Mouse (Mus musculus) lung, postnatal 4 days (tissue): ENCODE data around the gene Abcc3.

Experiments used
- DNase-seq, 2 experiments: peaks; one replicate each; pipeline ENCODE4 v3.0.0; 2021

Abcc3 gene

DNA sequence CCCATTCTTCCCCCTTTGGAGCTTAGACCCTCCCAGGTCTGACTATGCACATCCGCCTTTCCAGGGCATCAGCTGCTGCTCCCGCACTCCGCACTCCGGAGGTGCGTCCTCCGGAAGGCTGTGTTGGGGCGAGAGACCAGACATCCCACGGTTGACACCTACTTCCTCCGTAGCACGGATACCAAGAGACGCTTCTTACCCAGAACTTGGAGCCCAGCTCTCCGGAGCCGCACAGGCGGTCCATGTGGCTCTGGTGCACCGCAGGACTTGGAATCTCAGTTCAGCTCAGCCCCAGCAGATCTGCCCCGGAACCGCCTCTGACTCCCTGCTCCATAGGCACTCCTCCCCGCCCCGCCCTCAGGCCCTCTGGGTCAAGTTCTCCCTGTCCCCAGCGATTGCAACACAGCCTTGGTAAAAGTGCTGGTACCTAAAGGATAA lies at the start of gene Abcc3:
Abcc3 (minus strand) TSS at position 326 of the 438 bp plus-strand sequence.
- DNase-seq: peak; percentile 73 to 77

DNA sequence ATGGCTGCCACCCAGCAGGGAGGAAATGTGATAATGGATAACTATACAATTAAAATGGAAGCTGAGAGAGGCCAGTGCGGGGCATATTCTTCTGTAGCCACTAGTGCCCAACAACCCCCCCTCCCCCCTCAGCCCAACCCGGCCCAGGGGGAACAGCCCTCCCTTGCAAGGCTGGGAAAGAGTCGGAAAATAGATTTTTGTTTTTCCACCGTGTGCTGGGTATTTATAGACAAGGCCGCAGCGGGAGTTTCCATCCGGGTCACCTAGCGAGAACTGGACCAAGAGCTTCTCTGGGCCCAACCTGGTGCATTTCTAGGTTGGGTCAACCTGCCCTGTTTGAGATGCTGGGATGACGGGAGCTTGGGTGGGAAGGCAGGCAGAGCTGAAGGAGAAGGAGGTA lies 49.0 kb upstream of the Abcc3 start:
- DNase-seq: no peak

DNA sequence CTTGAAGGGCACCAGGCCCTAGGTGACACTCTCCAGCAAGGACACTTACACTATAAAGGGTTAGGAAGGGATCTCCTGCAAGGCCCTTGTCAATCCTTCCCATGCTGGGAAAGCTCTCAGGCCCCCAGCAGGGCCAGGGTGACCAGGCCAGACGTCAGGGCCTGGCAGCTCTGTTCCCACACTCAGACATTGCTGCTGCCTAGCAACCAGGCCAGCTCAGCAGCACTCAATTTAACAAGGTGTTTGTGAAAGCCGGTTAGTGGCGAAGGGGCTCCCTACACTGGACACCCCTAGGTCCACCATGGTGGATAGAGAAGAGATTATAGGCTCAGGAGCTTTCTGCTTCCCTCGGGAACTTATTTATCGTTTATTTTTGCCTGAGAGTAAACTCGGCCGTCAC lies 48.3 kb upstream of the Abcc3 start:
- no peak for DNase-seq

DNA sequence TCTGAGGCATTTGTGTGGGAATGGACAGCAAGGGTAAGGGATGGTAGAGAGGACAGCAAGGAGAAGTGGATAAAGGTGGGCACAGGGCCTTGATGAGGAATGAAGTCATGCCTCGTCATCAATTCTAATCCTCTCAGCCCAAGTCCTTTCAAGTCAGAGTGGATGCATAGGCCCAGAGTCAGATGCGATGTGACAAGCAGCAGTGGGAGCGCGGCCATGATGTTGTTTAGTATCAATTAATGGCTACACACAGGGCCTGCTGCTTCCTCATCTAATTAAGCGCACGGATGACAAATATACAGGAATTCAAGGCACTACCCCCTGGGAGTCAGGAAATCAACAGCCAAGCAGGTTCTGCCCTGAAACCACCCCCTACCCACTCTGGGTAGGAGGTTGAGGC lies 47.6 kb upstream of the Abcc3 start:
- DNase-seq: no peak

DNA sequence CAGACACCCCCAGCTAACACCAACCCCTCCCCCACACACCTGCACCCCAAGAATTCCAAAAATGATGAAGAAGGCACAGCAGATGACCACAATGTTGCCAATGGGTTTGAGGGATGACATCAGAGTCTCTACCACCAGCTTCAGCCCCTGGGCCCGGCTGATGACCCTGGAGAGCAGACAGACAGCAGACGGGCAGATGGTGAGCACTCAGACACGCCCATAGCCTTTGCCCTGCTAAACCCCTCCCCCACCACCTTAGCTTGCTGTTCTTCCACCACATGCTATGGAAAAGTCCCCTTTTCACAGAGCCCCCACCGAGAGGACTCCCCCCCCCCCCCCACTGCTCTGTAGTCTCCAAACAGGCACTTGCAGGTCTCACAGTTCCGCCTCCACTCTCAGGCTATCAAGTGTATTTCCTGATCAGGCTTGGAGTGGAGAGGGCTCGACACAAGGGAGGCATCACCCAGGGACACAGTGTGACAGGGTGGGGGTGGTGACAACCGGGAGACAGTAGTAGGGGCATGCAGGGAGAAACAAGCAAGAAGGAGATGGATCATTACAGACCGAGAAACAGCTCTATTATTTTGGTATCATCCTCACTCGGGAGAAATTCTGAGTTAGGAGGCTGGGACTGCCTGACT lies 36.3 kb upstream of the Abcc3 start:
- DNase-seq: no peak

DNA sequence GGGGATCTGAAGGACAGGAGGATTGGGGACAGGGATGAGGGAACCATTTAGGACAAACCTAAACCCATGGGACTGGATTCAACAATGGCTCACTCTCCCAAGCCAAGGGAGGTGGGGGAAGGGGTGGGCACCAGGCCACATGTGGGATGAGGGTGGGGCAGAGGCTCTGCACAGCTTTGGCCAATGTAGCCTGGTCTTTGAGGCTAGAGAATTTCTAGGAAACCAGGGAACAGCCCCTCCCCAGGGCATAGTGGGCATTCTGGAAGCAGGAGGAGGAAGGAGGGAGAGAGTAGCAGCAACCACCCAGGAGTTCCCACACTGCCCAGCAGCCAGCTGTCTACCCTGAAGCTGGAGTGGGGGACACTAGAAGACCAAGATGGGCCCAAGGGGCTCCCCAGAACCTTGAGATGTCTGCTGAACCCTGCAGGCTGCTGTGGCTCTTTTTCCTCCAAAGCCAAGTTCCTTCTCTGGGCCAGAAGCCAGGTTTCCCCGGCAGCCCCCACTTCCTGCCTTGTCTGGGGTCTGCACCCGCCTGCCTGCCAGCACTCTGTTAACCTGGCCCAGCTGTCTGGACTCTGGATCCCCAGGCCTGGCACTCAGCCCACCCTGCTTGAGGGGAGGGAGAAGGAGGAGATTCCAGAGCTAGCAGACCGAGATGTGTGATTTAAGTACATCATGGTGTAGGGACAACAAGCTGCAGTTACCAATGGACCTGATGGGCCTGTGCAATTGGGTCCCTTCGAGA lies 35.5 kb upstream of the Abcc3 start:
- peak; percentile 85 to 94 for DNase-seq

DNA sequence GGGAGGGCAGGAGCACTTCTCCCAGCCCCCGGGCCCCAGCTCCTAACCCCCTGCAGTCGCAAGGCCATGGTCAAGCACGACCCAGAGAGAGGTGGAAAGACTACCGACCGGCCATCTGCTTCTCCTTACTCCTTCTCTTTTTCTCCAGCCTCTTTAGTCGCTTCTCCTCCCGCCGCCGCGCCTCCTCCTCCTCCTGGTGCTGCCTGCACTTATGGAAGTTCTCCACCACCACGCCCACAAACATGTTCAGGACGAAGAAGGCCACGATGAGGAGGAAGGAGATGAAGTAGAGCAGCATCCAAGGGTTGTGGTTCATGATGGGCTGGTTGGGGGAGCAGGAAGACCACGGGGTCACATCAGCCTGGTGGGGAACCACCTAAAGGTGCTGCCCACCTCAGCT lies 32.9 kb upstream of the Abcc3 start:
- no peak for DNase-seq

DNA sequence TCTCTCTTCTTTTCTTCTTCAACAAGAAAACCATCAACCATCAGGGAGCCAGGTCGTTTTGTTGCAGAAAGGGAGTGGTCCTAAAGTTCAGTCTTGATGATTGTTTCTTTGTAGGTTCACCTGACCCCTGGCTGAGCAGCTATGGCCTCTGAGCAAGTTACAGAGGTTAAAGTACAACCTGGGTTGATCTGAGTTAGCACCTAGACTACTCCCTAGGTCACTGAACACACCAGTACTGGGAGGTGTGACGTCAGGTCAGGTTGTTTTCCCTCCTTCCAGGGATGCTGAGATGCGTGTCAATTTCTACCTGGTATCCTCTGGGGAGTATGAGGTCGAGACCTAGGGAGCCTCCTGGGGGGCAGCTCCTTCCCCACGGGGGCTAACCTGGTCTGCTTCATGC lies 32.4 kb upstream of the Abcc3 start:
- no peak for DNase-seq

DNA sequence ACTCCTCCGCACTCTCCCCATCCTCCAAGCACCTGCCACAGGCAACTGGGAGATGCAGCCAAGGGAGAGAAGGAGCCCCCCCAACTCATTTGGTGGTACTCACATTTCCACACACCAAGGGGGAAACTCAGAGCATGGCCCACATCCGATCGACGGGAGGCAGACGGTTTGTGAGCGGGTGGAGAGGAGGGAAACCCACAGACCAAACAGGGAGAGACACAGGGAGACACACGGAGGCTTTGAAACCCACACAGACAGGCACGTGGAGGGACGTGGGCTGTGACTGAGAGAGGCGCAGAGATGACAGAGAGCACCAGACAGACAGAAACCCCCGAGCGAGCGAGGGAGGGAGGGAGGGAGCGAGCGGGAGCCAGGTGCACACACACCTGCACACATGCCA lies 31.6 kb upstream of the Abcc3 start:
- no peak for DNase-seq

DNA sequence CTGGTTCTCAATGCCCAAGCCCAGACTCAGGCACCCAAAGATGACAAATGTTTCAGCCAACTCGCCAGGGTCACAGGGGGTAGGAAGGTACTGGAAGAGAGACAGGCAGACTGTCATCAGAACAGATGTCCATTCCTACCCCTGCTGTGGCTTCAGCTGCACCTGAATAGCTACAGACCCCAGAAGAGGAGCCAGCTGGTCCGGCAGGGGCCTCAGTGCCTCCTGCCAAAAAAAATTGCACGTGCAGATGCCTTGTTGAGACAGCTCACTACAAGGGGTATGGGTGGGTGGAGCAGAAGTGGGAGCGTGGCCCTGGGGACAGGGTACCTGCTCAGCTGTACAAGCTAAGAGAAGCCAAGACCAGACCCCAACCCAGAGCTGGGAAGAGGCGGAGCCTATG lies 31.1 kb upstream of the Abcc3 start:
- no peak for DNase-seq

DNA sequence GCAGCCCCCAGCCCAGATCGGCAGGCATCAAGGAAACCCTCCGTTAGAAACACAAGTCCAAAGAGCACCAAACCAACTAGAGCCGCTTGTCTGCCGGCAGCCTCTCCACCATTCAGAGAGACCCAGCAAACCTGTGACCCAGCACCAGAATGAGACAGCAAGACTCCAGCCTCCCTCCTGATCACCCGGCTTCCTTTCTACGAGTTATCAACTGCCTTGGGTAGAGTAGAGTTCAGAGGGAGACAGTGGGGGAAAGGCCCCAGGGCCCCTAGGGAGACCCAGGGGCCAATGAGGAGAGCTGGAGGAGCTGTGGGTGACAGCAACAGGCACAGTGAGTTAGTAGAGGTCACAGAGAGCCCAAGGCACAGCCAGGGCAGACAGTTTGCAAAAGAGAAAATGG lies 28.2 kb upstream of the Abcc3 start:
- peak in 1 of 2 experiments; percentile 13 for DNase-seq

DNA sequence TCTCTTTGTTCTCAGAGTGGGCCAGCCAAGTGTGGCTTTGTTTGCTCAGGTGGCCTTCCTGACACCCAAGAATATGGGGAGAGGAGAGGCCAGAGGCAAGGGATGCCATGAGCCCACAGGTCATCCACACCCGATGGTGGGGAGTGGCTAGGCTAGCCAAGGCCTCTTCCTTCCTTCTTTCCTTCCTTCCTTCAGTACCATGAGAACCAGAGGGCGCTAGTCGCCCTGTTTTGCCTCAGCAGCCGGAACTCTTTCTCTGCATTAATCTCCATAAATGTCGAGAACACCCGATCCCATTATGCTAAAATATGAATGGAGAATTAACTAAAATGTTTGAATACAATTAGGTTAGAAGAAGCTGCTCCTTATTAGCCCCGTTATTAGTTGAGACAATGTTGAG lies 27.5 kb upstream of the Abcc3 start:
- DNase-seq: peak; percentile 32 to 53

DNA sequence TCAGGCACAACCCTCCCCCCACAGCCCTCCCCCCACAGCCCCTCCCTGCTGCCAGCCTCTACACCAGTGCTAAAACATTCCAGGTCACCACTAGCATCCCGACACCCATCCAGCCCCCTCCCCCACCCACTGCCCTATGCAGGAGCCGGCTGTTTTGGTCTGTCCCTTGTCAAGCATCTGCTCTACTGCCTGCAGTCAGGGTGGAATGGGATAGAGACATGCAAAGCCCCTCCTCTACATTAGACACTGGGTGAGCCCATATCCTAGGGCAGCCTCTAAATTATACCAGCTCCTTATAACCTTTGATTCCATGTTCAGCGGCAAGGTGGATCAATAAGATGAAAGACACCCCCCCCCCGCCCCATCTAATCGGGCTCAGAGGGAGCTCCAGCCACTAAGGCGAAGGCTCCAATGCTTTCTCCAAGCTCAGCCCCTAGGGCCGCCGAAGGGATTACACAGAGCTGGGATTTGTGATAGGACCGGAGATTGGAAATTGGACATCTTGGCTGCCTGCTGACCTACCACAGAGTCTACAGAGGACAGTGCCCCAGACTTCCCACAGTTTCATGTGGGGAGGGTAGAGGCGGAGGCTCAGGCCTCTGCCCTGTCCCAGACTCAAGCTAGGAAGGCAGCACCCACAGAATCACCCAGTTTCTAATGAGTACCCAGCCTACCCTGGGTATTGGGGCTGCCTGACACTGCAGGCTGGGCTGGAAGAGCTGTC lies 26.4 kb upstream of the Abcc3 start:
- DNase-seq: peak in 1 of 2 experiments; percentile 17

DNA sequence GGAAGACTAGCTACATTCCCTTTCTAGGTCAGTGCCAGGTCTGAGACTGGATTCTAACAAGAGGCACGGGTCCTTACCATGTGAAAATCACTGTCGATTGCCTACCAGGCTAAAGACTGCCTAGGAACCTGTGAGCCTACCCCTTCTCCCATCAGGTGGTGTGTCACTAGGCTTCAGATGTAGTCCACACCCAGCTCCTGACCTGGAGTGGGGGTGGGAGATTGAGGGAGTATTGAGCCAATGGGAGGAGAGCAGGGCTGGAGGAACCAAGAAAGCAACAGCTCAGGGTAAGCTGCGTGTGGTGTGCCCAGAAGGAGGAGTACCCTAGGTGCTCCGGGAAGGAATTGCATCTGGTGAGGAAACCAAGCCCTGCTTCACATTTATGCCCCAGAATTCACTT lies 21.2 kb upstream of the Abcc3 start:
- no peak for DNase-seq

DNA sequence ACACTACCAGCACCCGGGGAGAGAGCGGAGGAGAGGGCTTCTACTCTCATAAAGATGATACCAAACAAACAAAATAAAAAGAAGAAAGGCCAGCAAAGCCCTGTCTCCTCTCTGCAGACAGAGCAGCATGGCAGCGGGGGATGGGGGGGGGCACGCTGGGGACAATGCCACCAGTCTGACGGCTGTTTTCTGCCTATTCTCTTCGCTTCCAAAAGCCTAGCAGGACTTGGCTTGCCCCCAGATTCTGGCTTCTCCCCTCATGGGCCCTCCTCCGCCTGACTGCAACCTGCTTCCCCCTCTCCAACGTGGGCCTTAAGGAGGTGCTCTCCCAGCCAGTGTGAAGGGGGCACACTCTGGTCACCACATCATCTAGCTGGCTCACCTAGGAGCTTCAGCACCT lies 20.7 kb upstream of the Abcc3 start:
- no peak for DNase-seq

DNA sequence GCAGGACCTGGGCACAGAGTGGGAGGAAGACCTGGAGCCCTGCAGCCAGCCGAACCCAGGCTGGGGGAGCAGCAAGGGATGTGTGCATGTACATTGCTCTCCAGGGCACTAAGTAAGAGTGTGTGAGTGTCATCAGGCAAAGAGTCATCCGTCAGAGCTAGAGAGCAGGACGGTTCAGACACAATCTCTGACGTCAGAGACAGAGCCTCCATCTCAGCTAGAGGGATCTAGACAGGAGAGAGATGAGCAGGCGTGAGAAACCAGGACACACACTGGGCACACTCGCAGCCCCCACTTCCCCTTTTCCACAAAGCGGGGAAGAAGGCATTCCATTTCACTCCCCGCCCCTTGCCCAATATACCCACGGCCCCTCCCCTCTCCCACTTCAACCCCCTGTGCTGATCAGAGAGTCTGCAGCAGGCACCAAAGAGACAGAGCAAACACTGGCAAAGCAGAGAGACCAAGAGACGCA lies 20.2 kb upstream of the Abcc3 start:
- no peak for DNase-seq

DNA sequence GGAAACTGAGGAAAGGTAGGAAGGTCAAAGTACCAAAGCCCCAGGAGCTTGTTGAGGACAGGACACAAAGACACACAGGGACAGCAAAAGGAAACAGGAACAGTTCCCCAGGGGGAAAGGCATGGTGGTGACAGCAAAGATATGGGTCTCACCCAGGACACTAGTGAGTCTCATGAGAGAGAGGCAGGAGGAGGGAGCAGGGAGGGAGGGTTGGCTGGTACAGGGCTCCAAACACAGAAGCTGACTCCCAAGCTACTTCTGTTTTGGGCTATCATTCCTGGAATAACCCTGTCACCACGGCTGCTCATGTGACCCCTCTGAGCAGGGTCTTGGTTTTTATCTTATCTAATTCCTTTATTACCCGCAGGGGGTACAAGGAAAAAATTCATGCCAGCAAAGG lies 19.8 kb upstream of the Abcc3 start:
- DNase-seq: no peak

DNA sequence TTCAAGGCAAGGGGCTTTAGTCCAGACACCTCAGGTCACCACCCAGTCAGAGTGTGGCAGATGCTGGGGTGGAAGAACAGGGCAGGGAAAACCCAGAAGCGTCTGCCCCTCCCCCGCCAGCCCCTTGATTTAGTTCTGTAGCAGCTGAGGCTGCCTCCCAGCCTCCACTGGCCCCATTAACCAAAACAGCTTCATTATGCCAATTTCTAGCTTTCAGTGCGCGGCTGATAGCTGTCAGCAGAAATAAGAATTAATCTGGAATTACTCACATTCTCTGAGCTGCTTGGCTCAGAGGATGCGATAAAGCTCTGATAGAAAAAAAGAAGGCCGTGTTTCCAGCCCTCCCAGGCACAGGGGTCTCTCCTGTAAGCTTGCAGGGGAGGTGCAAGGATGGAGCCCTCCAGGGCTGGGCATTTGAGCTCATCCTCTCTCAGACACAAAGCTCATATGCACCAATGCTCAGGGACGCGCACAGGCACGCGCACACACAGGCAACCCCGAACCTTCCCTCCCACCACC lies 15.1 kb upstream of the Abcc3 start:
- no peak for DNase-seq

DNA sequence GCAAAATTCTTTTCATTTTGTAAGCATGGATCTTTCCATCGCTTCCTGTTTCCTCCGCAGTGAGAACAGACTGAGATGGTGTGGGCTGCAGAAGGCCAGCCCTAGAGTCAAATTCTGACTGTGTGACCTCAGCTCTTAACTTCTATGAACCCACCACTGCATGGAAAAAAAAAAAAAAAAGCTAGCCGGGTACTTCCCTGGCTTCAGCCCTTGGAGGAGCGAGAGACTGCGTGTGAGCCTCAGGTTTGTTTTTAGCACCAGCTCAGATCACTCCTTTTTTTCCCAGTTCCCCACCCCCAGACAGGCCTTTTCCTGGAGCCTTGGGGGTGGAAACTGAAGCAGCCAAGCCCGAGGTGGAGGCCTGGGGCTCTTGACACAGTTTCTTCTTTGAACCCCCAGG lies 12.6 kb upstream of the Abcc3 start:
- no peak for DNase-seq

DNA sequence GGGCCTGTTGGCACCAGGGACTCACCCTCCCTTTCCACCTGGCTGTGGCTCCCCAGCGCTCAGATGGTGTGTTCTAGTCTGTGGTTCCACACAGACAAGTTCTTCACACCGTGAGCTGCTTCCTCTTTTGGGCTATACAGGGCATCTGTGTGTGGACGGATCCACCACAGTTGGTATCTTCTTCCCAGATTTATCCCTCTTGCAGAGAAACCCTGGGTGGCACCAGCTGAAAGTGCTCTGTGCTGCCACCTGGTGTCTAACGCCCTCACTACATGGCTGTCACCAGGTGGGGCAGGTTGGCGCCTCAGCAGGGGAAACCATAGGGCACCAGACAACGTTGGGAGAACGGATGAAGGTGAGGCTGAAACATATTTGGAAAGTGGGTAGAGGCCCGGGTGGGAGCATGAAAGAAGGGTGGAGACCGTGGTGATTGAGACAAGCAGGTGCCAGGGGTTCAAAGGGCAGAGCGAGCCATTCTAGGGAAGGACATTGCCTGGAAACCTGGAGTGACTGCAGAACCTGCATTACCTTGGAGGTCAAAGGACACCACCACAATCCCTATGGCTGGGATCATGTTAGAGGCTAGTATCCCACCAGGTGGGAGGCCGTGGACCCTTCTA lies 12.0 kb upstream of the Abcc3 start:
- DNase-seq: peak; percentile 79 to 86

DNA sequence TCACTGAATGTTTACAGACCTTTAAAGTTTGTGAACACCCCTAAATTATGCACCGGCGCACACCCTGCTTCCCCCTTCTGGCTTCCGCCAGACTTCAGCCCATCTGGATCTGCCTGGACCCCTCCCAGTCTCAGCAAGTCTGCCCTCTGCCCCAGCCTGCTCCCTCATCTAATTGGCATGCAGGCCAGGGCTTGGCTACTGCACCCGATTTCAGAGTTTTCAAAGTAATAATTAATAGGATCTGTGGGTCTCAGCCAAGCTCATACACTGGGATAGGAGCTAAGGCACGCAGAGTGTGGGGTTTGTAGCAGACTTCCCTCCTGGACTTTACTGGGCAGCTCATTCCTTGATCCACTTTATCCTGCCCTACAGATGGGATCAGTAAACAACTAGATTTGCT lies 11.4 kb upstream of the Abcc3 start:
- DNase-seq: peak in 1 of 2 experiments; percentile 44

DNA sequence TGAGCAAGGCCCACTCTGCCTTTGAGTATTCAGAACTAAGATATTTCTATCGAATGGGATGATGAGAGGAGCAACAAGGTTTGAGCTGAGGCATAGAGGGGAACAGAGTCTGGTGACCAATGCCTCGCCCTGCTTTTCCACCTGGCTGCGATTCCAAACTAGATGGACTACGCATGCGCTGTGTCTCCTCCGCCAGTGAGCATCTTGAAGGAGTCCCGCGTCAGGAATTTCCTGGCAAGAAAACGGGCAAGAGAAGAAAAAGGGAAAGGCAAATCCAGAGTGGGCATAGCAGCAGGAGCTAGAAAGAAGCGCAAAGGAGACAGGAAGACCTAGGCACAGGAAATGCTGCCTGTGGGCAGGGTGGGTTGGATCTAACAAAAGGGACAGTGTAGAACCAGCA lies 11.0 kb upstream of the Abcc3 start:
- DNase-seq: no peak

DNA sequence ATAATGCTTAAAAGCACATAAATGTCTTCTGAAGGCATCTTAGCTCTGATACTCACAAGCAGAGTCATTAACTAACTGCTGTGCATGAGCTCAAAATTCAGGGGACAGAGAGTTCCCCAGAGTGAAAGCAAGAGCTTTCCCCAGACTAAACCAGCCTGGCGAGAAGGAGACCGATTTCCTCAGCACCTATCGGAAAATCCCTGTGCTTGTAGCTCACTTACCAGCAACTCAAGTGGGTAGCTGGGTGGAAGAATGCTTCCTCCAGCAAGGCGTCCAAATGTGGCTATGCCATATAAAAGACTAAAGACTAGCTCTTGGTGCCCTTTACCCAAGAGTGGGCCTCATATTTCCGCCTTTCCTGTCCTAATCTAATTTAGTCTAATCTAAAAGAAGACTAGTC lies 9.9 kb upstream of the Abcc3 start:
- DNase-seq: no peak
